Mouse (Mus musculus) ES-Bruce4 (cell line): ENCODE data around the gene Fam171a2. TPM values are rescaled to one million over a fixed set of nuclear protein-coding genes. Genes with fewer than 3 reads are reported as not detected.
A peak's percentile ranks its signal among the peaks of the same experiment; 100 is the strongest.

Experiments used
- H3K27ac ChIP-seq: 2 replicates; pipeline ENCODE4 v1.5.1; 2012; ENCODE audit warnings: low read length, inconsistent platforms; ENCODE audit not compliant: insufficient read depth
- H3K27me3 ChIP-seq: 2 replicates; pipeline ENCODE4 v1.6.1; 2012; ENCODE audit warnings: mild to moderate bottlenecking, low read length, inconsistent platforms; ENCODE audit not compliant: control insufficient read depth, poor library complexity, insufficient read depth, severe bottlenecking
- H3K36me3 ChIP-seq: 2 replicates; pipeline ENCODE4 v1.6.1; 2012; ENCODE audit warnings: inconsistent platforms, mild to moderate bottlenecking, low read length, moderate library complexity; ENCODE audit not compliant: control insufficient read depth, poor library complexity, insufficient read depth, severe bottlenecking
- H3K4me1 ChIP-seq: one replicate; pipeline ENCODE4 v1.8.1; 2011; ENCODE audit warnings: low read length; ENCODE audit not compliant: control insufficient read depth, insufficient read depth
- H3K4me3 ChIP-seq: 2 replicates; pipeline ENCODE4 v1.5.1; 2011; ENCODE audit warnings: low read depth, mild to moderate bottlenecking, low read length
- H3K9ac ChIP-seq: 2 replicates; pipeline ENCODE4 v1.6.1; 2012; ENCODE audit warnings: low read depth, mild to moderate bottlenecking, inconsistent platforms; ENCODE audit not compliant: poor library complexity, severe bottlenecking
- H3K9me3 ChIP-seq: replicated peaks from 2 replicates; pipeline ENCODE4 v1.6.1; 2012; ENCODE audit warnings: mild to moderate bottlenecking, low read length, inconsistent platforms; ENCODE audit not compliant: control insufficient read depth, poor library complexity, insufficient read depth, severe bottlenecking
- CTCF ChIP-seq: IDR thresholded peaks from one replicate; pipeline ENCODE4 v1.8.1; 2011; ENCODE audit warnings: low read depth, low read length
- EP300 ChIP-seq: IDR thresholded peaks from 2 replicates; pipeline ENCODE4 v1.6.1; 2011; ENCODE audit warnings: low read depth, low read length; ENCODE audit not compliant: insufficient read depth
- POLR2A ChIP-seq: IDR thresholded peaks from one replicate; pipeline ENCODE4 v1.8.1; 2011; ENCODE audit warnings: low read length; ENCODE audit not compliant: insufficient read depth
- polyA plus RNA-seq: library from polyadenylated mRNA; stranded (reverse); fragments of >200 nt; gene quantifications from 2 replicates; pipeline ENCODE4 v1.2.4, GENCODE M21; 2011; ENCODE audit warnings: low read depth; ENCODE audit not compliant: missing spikeins, insufficient read depth, insufficient read length

Fam171a2 gene
- polyA plus RNA-seq, 1 experiment: 5.4 TPM

DNA sequence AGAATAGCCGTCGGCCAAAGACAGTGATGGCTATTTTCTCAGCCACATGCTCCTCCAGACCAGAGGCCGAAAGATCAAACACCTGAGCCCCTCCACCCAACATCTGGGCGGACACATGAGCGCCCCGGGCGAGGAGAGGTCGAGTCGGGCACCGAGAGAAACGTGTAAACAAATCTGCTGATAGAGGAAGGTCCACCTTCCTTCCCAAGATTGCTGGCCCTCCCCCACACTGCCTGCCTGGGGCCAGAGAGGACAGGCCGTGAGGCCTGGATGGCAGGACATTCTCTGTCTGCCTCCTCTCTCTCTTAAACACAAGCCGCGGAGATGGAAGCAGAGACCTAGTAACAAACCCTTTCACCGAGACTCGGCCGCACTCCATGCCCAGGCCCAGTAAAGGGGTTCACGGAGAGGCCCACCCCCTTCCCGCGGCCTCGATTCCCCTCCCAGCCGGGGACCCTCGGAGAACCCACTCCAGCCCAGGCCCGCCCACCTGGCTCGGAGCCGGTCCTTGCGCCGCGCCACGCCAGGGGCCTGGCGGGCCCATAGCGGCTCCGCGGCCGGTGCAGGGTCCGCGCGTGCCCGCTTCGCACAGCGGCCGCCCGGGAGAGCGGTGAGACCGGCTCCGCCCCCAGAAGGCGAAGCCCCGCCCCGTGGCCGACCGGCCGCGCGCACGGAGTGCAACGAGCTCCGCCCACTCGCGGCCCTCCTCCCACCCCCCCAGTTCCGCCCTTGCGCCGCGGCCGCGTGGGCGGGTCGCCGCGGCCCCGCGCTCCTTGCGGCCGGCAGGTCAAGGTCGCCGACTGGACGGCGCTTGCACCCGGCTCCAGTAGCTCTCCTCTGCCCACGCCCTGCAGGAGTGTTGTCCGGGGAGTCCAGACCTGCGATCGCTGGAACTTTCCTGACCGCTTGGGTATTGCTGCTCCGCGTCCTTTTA is 40.3 kb downstream of the Fam171a2 start:
- Histone ChIP-seq H3K4me1 (peaks cover 4% of the 10 kb centered on the region), H3K36me3 (peaks cover 39% of the 10 kb centered on the region), H3K27ac (peak overlapping the region; percentile 81), H3K27me3 (no peaks in the 10 kb centered on the region), H3K4me3 (peak overlapping the region; percentile 98), H3K9ac (peak overlapping the region; percentile 91), H3K9me3 (no peaks in the 10 kb centered on the region)
- TF ChIP-seq POLR2A (peak; percentile 47), CTCF (no peak), EP300 (peak; percentile 57; the same call in 1 of the 2 replicates)

GRCm38 (mm10) chr11:102406401-102406800 is 41.1 kb downstream of the Fam171a2 start:
- H3K4me3 ChIP-seq: peak overlapping the region; percentile 98
- no peaks in the 10 kb centered on the region for H3K27me3 ChIP-seq
- H3K4me1 ChIP-seq: peaks cover 4% of the 10 kb centered on the region
- TF ChIP-seq CTCF (no peak), EP300 (no peak), POLR2A (no peak)
- H3K36me3 ChIP-seq: peaks cover 39% of the 10 kb centered on the region
- no peaks in the 10 kb centered on the region for H3K9me3 ChIP-seq
- peak overlapping the region; percentile 75 for H3K27ac ChIP-seq
- H3K9ac ChIP-seq: peak overlapping the region; percentile 91

DNA sequence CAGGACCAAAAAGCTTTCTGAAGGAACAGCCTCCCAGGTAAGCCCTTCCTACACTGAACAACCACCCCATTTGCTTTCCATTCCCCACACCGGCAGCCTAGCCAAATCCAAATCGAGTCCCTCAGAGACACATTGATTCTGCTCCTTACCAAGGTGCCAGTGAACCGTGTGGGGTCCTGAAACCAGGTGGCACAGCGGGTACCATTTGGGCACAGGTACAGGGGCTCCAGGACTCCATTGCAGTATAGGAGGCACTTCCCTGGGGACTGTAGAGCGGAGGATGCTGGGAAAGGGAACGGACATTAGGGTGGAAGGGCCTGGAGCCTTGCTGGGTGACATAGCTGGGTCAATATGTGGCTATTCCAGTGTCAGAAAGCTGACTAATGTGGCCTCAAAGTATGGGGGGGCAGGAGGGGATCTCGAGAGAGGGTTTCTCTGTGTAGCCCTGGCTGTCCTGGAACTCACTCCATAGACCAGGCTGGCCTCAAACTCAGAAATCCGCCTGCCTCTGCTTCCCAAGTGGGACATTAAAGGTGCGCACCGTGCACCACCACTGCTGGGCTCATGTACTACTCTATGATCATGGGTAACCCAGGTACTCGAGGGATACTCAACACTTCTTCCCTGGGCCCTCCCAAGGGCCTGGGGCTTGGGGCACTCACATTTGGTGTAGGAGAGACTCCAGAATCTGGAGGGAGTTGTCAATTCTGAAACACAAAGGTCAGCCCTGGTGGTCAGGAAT is 41.8 kb downstream of the Fam171a2 start:
- TF ChIP-seq EP300 (no peak), POLR2A (no peak), CTCF (no peak)
- Histone ChIP-seq H3K9me3 (no peaks in the 10 kb centered on the region), H3K4me1 (peaks cover 4% of the 10 kb centered on the region), H3K27me3 (no peaks in the 10 kb centered on the region), H3K9ac (peak overlapping the region; percentile 91), H3K27ac (no peak overlapping the region), H3K36me3 (peaks cover 39% of the 10 kb centered on the region), H3K4me3 (peak overlapping the region; percentile 98)

DNA sequence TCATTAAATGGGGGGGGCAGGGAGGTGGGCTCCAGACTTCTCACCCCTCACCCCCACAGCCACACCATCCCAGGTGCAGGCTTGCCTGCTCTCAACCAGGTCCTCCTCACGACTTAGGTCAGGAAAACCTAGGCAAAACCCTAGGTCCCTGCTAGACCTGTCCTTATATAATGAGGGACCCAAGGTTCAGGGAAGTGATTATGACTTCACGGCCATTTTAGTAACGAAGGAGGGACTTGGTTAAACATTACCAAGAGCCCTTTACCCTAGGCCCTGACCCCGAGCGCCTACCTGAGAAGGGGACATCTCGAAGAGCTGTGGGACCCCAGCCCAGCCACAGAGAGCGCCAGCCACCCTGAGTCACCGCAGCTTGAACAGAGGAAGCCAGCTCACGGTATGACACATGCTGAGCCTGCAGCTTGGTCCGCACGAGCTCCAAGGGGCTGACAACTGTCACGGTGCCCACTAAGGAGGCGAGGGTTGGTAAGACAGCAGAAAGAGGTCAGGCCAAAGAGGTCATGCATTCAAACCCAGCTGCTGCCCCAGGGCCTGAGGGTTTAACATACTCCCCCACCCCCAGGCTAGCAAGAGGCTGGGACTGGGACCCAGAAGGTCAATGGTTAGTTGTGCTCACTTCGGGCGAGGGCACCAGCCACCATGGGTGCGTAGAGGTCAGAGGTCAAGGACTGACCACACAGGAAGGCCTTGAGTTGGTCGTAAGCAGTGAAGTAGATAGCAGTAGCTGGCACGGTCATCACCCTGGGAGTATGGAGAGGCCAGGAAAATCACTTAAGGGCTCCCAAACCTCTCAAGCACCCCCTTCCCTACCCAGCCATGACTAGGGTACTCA is 43.1 kb downstream of the Fam171a2 start:
- Histone ChIP-seq H3K27me3 (no peaks in the 10 kb centered on the region), H3K36me3 (peaks cover 39% of the 10 kb centered on the region), H3K27ac (no peak overlapping the region), H3K4me3 (no peak overlapping the region), H3K9me3 (no peaks in the 10 kb centered on the region), H3K4me1 (peaks cover 8% of the 10 kb centered on the region), H3K9ac (no peak overlapping the region)
- TF ChIP-seq CTCF: no peak
- no peak for TF ChIP-seq EP300
- no peak for TF ChIP-seq POLR2A

DNA sequence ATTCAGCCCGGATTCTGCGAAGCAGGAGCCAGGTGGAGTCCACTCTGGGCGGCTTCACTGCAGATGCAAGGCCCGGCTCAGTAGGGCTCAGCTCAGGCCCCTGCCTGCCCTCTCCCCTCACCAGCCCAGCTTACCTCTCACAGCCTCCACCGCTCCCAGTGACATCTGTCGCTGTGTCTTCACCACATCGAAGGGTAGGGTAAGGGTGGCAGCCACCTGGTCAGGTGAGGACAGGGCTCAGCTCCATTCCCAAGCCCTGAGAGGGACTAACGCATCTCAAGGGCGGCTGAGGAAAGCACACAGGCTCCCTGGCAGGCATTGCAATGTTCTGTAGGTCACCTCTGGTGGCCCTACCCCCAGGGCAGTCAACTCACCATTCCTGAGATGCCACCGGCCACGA is 43.8 kb downstream of the Fam171a2 start:
- no peaks in the 10 kb centered on the region for H3K27me3 ChIP-seq
- peaks cover 8% of the 10 kb centered on the region for H3K4me1 ChIP-seq
- TF ChIP-seq POLR2A: no peak
- TF ChIP-seq CTCF: no peak
- TF ChIP-seq EP300: no peak
- H3K27ac ChIP-seq: no peak overlapping the region
- H3K9ac ChIP-seq: no peak overlapping the region
- peaks cover 39% of the 10 kb centered on the region for H3K36me3 ChIP-seq
- no peaks in the 10 kb centered on the region for H3K9me3 ChIP-seq
- H3K4me3 ChIP-seq: no peak overlapping the region
